Mouse (Mus musculus): ENCODE measurements around the gene Foxo1. TPM values are rescaled to one million over a fixed set of nuclear protein-coding genes. Genes with fewer than 3 reads are reported as not detected.

Gene Foxo1
- polyA plus RNA-seq, 1 experiment from 2014 or later, result 4.8 TPM

GRCm38 (mm10) chr3:52391897-52392296, 123.8 kb downstream of the Foxo1 start:
- no peaks in the 10 kb centered on the region for H3K79me2 ChIP-seq (ENCODE audit: inconsistent target)
- WGBS (ENCODE audit: missing documents), result 94% methylated on average over 6 of the region's 6 CpGs
- H3K4me3 ChIP-seq (ENCODE audit: inconsistent target), result no peak overlapping the region
- no peak overlapping the region for H3K27ac ChIP-seq
- no peaks in the 10 kb centered on the region for H3K36me3 ChIP-seq (ENCODE audit: inconsistent target)

GRCm38 (mm10) chr3:52392521-52392920, 124.4 kb downstream of the Foxo1 start:
- no peak overlapping the region for H3K27ac ChIP-seq
- H3K36me3 ChIP-seq (ENCODE audit: inconsistent target), result no peaks in the 10 kb centered on the region
- 36% methylated on average over 2 of the region's 2 CpGs for WGBS (ENCODE audit: missing documents)
- no peak overlapping the region for H3K4me3 ChIP-seq (ENCODE audit: inconsistent target)
- no peaks in the 10 kb centered on the region for H3K79me2 ChIP-seq (ENCODE audit: inconsistent target)

GRCm38 (mm10) chr3:52393171-52393570, 125.0 kb downstream of the Foxo1 start:
- no peaks in the 10 kb centered on the region for H3K36me3 ChIP-seq (ENCODE audit: inconsistent target)
- H3K79me2 ChIP-seq (ENCODE audit: inconsistent target), result no peaks in the 10 kb centered on the region
- no peak overlapping the region for H3K4me3 ChIP-seq (ENCODE audit: inconsistent target)
- WGBS (ENCODE audit: missing documents), result 83% methylated on average over 10 of the region's 10 CpGs
- no peak overlapping the region for H3K27ac ChIP-seq

- no peaks in the 10 kb centered on the region for H3K36me3 ChIP-seq (ENCODE audit: inconsistent target)
- H3K4me3 ChIP-seq (ENCODE audit: inconsistent target), result no peak overlapping the region
- no peaks in the 10 kb centered on the region for H3K79me2 ChIP-seq (ENCODE audit: inconsistent target)
- WGBS (ENCODE audit: missing documents), result 83% methylated on average over 13 of the region's 13 CpGs
- no peak overlapping the region for H3K27ac ChIP-seq
Observed at GRCm38 (mm10) chr3:52396121-52396731, 128.1 kb downstream of the Foxo1 start.

- Histone ChIP-seq H3K36me3 (ENCODE audit: inconsistent target) (no peaks in the 10 kb centered on the region), H3K79me2 (ENCODE audit: inconsistent target) (no peaks in the 10 kb centered on the region), H3K27ac (no peak overlapping the region), H3K4me3 (ENCODE audit: inconsistent target) (no peak overlapping the region)
- WGBS (ENCODE audit: missing documents), result 88% methylated on average over 10 of the region's 10 CpGs
Observed at GRCm38 (mm10) chr3:52396951-52397615, 128.9 kb downstream of the Foxo1 start.

- 95% methylated on average over 8 of the region's 8 CpGs for WGBS (ENCODE audit: missing documents)
- Histone ChIP-seq H3K4me3 (ENCODE audit: inconsistent target) (no peak overlapping the region), H3K36me3 (ENCODE audit: inconsistent target) (no peaks in the 10 kb centered on the region), H3K27ac (no peak overlapping the region), H3K79me2 (ENCODE audit: inconsistent target) (no peaks in the 10 kb centered on the region)
Observed at GRCm38 (mm10) chr3:52397961-52398360, 129.8 kb downstream of the Foxo1 start.

GRCm38 (mm10) chr3:52400284-52401161, 132.4 kb downstream of the Foxo1 start:
- H3K27ac ChIP-seq, result no peak overlapping the region
- 19% methylated on average over 17 of the region's 19 CpGs for WGBS (ENCODE audit: missing documents)

GRCm38 (mm10) chr3:52401162-52401928, 133.2 kb downstream of the Foxo1 start:
- WGBS (ENCODE audit: missing documents), result 13% methylated on average over 25 of the region's 26 CpGs
- Histone ChIP-seq H3K27ac (no peak overlapping the region), H3K36me3 (ENCODE audit: inconsistent target) (no peaks in the 10 kb centered on the region), H3K79me2 (ENCODE audit: inconsistent target) (no peaks in the 10 kb centered on the region), H3K4me3 (ENCODE audit: inconsistent target) (no peak overlapping the region)

More at GRCm38 (mm10) chr3:52400284-52401161, 132.4 kb downstream of the Foxo1 start:
- no peaks in the 10 kb centered on the region for H3K36me3 ChIP-seq (ENCODE audit: inconsistent target)
- no peak overlapping the region for H3K4me3 ChIP-seq (ENCODE audit: inconsistent target)
- no peaks in the 10 kb centered on the region for H3K79me2 ChIP-seq (ENCODE audit: inconsistent target)

Other genes starting within 250 kb of the Foxo1 start
- gene Maml3, start 163.3 kb upstream of the Foxo1 start, polyA plus RNA-seq (2018), result 0.50 to 3.3 TPM (median 0.72 TPM) in 3 replicates